Mouse (Mus musculus) forebrain, embryonic 16.5 days (tissue): ENCODE data around the gene Chml. TPM values are rescaled to one million over a fixed set of nuclear protein-coding genes. Genes with fewer than 3 reads are reported as not detected.
A peak's percentile ranks its signal among the peaks of the same experiment; 100 is the strongest.

Experiments used
- ATAC-seq: fragments of 200-750 bp; cut with Nextera tagmentation; 2 replicates; pipeline ENCODE4 v1.8.0; 2017; ENCODE audit warnings: mild to moderate bottlenecking, moderate library complexity
- H3K27ac ChIP-seq: fragments of 300-500 bp; sonication (generic); 2 replicates; pipeline ENCODE4 v1.5.1; 2014; ENCODE audit warnings: low read length, control low read depth
- H3K27me3 ChIP-seq: fragments of 300-500 bp; sonication (generic); replicated peaks from 2 replicates; pipeline ENCODE4 v1.6.1; 2014; ENCODE audit warnings: low read length; ENCODE audit not compliant: control insufficient read depth, insufficient read depth
- H3K36me3 ChIP-seq: fragments of 300-500 bp; sonication (generic); 2 replicates; pipeline ENCODE4 v1.6.1; 2014; ENCODE audit not compliant: control insufficient read depth, insufficient read depth
- H3K4me1 ChIP-seq: fragments of 300-500 bp; sonication (generic); replicated peaks from 2 replicates; pipeline ENCODE4 v1.6.1; 2014; ENCODE audit warnings: low read length; ENCODE audit not compliant: control insufficient read depth, insufficient read depth
- H3K4me2 ChIP-seq: fragments of 300-500 bp; sonication (generic); 2 replicates; pipeline ENCODE4 v1.6.1; 2014; ENCODE audit warnings: mild to moderate bottlenecking, low read length, control low read depth
- H3K4me3 ChIP-seq: fragments of 300-500 bp; sonication (generic); replicated peaks from 2 replicates; pipeline ENCODE4 v1.5.1; 2014; ENCODE audit warnings: mild to moderate bottlenecking, low read length, control low read depth
- H3K9ac ChIP-seq: fragments of 300-500 bp; sonication (generic); replicated peaks from 2 replicates; pipeline ENCODE4 v1.6.1; 2014; ENCODE audit warnings: low read depth, low read length, control low read depth
- H3K9me3 ChIP-seq: fragments of 300-500 bp; sonication (generic); 2 replicates; pipeline ENCODE4 v1.6.1; 2016; ENCODE audit warnings: low read length; ENCODE audit not compliant: control insufficient read depth
- WGBS: fragments of 180-500 bp; shearing (Covaris S2); extraction: QIAGEN DNeasy Blood & Tissue Kit; methylation state at CpG from one replicate; pipeline ENCODE4 v1.1.7; 2014; 5-methylcytosine and 5-hydroxymethylcytosine counted together
- polyA plus RNA-seq: library from polyadenylated mRNA; unstranded; fragments of >200 nt; fragmentation: Nextera tagmentation; extraction: Ambion mirVana; gene quantifications from 2 replicates; pipeline ENCODE4 v1.2.1, GENCODE M21; 2015

Gene Chml
- polyA plus RNA-seq, 1 experiment from 2014 or later, result 2.1 TPM

GRCm38 (mm10) chr1:175698293-175698692, 5.6 kb upstream of the Chml start, which contains the start of gene Wdr64:
TSS of gene Wdr64 (plus strand) at chr1:175698593.
- Histone ChIP-seq H3K27ac (no peak within 1 kb of the TSS), H3K27me3 (no peaks in the 10 kb centered on the region), H3K4me3 (no peak within 1 kb of the TSS), H3K4me1 (0 out of 2 replicates have a peak, but pooled peaks cover under 1% of the 10 kb centered on the region), H3K9me3 (no peaks in the 10 kb centered on the region), H3K36me3 (no peaks in the 10 kb centered on the region), H3K9ac (no peak within 1 kb of the TSS), H3K4me2 (no peak within 1 kb of the TSS)
- WGBS, result 88% methylated on average over 1 of the region's 1 CpGs
- no peak for ATAC-seq

GRCm38 (mm10) chr1:175693429-175693960, 794 bp upstream of the Chml start:
- H3K4me2 ChIP-seq, result peak overlapping the region; percentile 82
- no peak overlapping the region for H3K9ac ChIP-seq
- peaks cover 14% of the 10 kb centered on the region for H3K4me1 ChIP-seq
- WGBS, result 44% methylated on average over 12 of the region's 12 CpGs
- no peaks in the 10 kb centered on the region for H3K27me3 ChIP-seq
- H3K9me3 ChIP-seq, result no peaks in the 10 kb centered on the region
- H3K27ac ChIP-seq, result no peak overlapping the region
- peak overlapping the region; percentile 88 for H3K4me3 ChIP-seq
- ATAC-seq, result peak; percentile 0; the same call in 1 of the 2 replicates
- H3K36me3 ChIP-seq, result no peaks in the 10 kb centered on the region

- WGBS, result under 1% methylated on average over 17 of the region's 17 CpGs
- H3K27me3 ChIP-seq, result no peaks in the 10 kb centered on the region
- ATAC-seq, result peak; percentile 70; the same call in 1 of the 2 replicates
- H3K36me3 ChIP-seq, result no peaks in the 10 kb centered on the region
- H3K4me1 ChIP-seq, result peaks cover 14% of the 10 kb centered on the region
- no peaks in the 10 kb centered on the region for H3K9me3 ChIP-seq
- H3K4me2 ChIP-seq, result peak overlapping the region; percentile 82
- no peak overlapping the region for H3K9ac ChIP-seq
- peak overlapping the region; percentile 88 for H3K4me3 ChIP-seq
- peak overlapping the region; percentile 86; the same call in 1 of the 2 replicates for H3K27ac ChIP-seq
Observed at GRCm38 (mm10) chr1:175692997-175693361, 278 bp upstream of the Chml start.

GRCm38 (mm10) chr1:175691686-175692245, 935 bp downstream of the Chml start:
- Histone ChIP-seq H3K27me3 (no peaks in the 10 kb centered on the region), H3K9ac (peak overlapping the region; percentile 73), H3K36me3 (0 out of 2 replicates have a peak, but pooled peaks cover 3% of the 10 kb centered on the region), H3K4me2 (peak overlapping the region; percentile 82), H3K4me1 (peaks cover 14% of the 10 kb centered on the region), H3K9me3 (no peaks in the 10 kb centered on the region), H3K27ac (peak overlapping the region; percentile 86), H3K4me3 (peak overlapping the region; percentile 88)
- WGBS, result under 1% methylated on average over 22 of the region's 22 CpGs
- no peak for ATAC-seq

- WGBS, result 78% methylated on average over 6 of the region's 6 CpGs
- Histone ChIP-seq H3K36me3 (no peaks in the 10 kb centered on the region), H3K9ac (no peak overlapping the region), H3K27ac (no peak overlapping the region), H3K9me3 (no peaks in the 10 kb centered on the region), H3K4me1 (no peaks in the 10 kb centered on the region), H3K4me3 (no peak overlapping the region), H3K4me2 (no peak overlapping the region), H3K27me3 (no peaks in the 10 kb centered on the region)
- ATAC-seq, result no peak
Observed at GRCm38 (mm10) chr1:175680995-175681394, 11.7 kb downstream of the Chml start.

GRCm38 (mm10) chr1:175677459-175677858, 15.2 kb downstream of the Chml start:
- H3K9ac ChIP-seq, result no peak overlapping the region
- H3K36me3 ChIP-seq, result no peaks in the 10 kb centered on the region
- H3K27me3 ChIP-seq, result no peaks in the 10 kb centered on the region
- ATAC-seq, result no peak
- no peaks in the 10 kb centered on the region for H3K4me1 ChIP-seq
- H3K4me3 ChIP-seq, result no peak overlapping the region
- 81% methylated on average over 6 of the region's 6 CpGs for WGBS
- H3K9me3 ChIP-seq, result no peaks in the 10 kb centered on the region
- no peak overlapping the region for H3K4me2 ChIP-seq
- H3K27ac ChIP-seq, result no peak overlapping the region

GRCm38 (mm10) chr1:175675116-175675515, 17.6 kb downstream of the Chml start:
- Histone ChIP-seq H3K4me1 (no peaks in the 10 kb centered on the region), H3K4me3 (no peak overlapping the region), H3K4me2 (no peak overlapping the region), H3K9ac (no peak overlapping the region), H3K9me3 (no peaks in the 10 kb centered on the region), H3K27ac (no peak overlapping the region), H3K27me3 (no peaks in the 10 kb centered on the region), H3K36me3 (no peaks in the 10 kb centered on the region)
- no peak for ATAC-seq
- 86% methylated on average over 6 of the region's 6 CpGs for WGBS

GRCm38 (mm10) chr1:175673563-175674325, 19.0 kb downstream of the Chml start:
- Histone ChIP-seq H3K27ac (no peak overlapping the region), H3K9me3 (no peaks in the 10 kb centered on the region), H3K9ac (no peak overlapping the region), H3K36me3 (no peaks in the 10 kb centered on the region), H3K27me3 (no peaks in the 10 kb centered on the region), H3K4me2 (no peak overlapping the region), H3K4me1 (no peaks in the 10 kb centered on the region), H3K4me3 (no peak overlapping the region)
- WGBS, result 81% methylated on average over 7 of the region's 7 CpGs
- no peak for ATAC-seq

- H3K9me3 ChIP-seq, result no peaks in the 10 kb centered on the region
- H3K36me3 ChIP-seq, result no peaks in the 10 kb centered on the region
- no peak for ATAC-seq
- H3K4me1 ChIP-seq, result no peaks in the 10 kb centered on the region
- no peak overlapping the region for H3K9ac ChIP-seq
- no peak overlapping the region for H3K27ac ChIP-seq
- no peaks in the 10 kb centered on the region for H3K27me3 ChIP-seq
- 38% methylated on average over 1 of the region's 1 CpGs for WGBS
- H3K4me3 ChIP-seq, result no peak overlapping the region
- no peak overlapping the region for H3K4me2 ChIP-seq
Observed at GRCm38 (mm10) chr1:175671626-175672025, 21.1 kb downstream of the Chml start.
